Mouse (Mus musculus) right cerebral cortex, postnatal 36 days (tissue): ENCODE measurements around the gene Slc25a39.
"Not testable (repeated sequence)": the region's sequence is repeated elsewhere in the genome, so short reads cannot be mapped to it uniquely, and the experiment has no call there.

Experiments used
- DNase-seq, 2 experiments: peaks; one replicate each; pipeline ENCODE4 v3.0.0; 2022; ENCODE audit warnings: low spot score in 2 of 2, mixed read lengths in 1 of 2

Gene Slc25a39

DNA sequence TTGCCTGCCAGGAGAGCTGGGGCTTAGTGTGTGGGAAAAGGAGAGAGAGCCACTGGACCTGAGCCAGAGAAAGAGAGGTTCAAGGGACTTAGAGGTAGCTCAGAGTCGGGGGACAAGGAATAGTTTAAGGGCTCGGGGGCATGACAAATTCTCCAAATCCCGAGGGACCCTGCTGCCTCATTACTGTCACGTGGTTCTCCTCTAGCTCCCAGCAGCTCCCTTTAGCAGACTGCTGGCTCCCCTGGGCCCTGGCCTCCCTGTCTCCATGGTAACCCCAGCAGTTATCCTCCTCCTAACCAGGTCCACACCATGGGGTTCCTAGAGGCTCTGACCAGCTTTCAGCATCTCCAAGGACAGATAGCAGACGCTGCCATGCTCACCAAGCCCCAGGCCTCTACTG is 12.5 kb downstream of the Slc25a39 start:
- no peak for DNase-seq

- DNase-seq: no peak
Observed at GRCm38 (mm10) chr11:102394421-102395124, 13.2 kb downstream of the Slc25a39 start.

DNA sequence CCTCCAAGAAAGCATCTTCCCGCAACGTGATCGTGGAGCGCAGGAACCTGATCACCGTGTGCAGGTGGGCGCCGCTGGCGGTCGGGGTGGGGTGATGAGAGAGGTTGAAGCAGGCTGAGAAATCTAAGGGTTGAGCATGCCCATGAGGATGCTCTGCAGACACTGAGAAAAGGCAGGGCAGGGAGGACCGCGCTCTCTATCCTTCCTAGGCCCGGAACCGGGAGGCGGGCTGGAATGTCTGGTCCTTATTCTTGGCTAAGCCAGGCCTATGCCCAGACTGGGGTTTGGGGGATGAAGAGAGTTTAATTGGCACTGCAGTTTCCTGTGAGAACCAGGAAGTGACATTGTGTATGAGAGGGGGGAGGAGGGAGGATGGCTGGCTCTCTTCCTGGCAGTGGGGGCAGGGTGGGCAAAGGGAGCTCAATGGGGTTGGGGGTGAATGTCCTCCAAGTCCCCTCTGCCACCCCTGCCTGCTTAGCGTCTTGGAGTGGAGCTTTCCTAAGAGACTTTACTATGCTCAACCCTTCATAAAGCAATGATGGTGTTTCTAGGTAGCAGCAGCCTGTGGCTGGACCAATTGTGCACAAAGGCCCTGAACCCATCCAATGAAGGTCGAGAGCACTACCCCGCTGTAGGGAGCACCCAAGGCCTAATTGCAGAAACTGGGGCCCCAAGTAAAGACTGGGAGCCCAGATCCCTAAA is 13.9 kb downstream of the Slc25a39 start:
- DNase-seq: no peak

- DNase-seq: peak; percentile 92 to 94
Observed at GRCm38 (mm10) chr11:102393238-102393634, 14.5 kb downstream of the Slc25a39 start, which contains the start of gene Rundc3a. Rundc3a (plus strand) TSS chr11:102393403.

DNA sequence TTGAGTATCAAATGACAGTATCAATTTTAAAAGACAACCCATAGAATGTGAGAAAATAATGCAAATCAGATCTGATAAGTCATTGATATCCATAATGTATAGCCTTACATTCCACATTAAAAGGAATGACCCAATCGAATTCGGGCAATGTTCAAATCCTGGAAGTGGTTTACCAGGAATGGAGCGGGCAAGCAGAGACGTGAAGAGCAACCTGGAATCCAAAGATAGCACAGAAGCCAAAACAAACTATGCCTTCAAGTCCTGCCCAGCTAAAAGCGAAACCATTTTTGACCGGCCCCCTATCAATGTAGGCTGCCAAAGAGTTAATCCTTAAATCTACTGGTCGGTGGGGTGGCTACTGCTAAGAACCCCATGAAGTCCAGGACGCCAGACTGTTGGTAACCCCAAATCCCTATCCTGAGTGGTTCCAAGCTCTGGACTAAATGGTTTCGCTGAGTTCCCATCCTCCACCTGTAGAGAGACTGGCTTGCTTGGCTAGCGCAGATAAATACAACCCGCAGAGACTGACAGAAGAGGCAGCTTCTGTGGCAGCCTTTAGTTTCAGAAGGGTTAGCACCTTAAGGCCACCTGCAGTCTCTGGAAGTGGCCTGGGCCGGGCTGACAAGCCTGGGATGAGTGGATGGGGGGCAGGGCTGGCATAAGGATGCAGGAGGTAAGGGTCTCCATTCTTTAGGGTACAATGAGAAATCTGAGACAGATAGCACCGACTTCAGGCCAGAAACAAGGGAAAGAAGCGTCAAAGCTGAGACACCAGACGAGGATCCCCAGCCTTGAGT is 15.1 kb downstream of the Slc25a39 start:
- no peak for DNase-seq

DNA sequence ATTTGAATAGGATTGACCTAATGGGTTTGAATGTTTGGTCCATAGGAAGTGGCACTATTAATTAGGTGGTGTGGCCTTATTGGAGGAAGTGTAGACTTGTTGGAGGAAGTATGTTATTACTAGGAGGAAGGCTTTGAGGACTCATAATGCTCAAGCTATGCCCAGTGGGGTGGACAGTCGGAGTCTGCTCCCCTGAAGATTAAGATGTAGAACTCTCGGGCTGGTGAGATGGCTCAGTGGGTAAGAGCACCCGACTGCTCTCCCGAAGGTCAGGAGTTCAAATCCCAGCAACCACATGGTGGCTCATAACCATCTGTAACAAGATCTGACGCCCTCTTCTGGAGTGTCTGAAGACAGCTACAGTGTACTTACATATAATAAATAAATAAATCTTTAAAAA is 18.3 kb downstream of the Slc25a39 start:
- DNase-seq: not testable (repeated sequence)

DNA sequence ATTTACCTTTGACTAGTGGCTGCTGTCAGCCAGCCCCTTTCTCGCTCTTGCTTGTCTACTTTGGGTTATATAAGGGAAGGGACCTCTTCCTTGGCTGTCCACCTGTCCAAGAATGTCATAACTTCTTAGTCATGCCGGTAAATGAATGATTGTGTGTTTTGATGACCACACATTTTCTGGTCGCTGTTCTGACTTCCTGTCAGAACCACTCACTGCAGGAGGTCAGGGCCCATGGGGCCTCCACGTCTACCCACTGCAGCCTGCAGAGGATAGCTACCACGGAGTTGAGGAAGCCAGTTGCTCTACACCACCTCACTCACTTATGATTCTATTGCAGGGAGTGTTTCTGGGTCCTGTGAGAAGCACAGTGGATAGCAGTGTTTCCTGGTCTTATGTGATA is 21.6 kb downstream of the Slc25a39 start:
- DNase-seq: no peak

DNA sequence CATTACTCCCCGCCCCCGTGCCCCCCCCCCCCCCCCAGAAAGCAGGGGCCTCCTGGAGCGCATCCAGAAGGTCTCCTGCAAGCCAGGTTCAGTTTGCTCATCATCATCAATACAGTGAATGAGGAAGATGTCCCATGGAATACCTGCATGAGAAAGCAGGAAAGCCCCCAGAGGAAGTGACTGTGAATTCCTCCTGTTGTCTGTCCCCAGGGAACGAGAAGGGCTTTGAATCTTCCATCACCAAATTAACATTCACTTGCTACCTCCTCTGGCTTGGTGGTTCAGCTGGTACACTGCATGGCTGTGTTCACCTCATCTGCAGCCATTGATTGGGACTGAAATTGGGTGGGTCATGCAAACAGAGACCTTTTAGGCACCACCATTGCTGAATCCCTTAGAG is 22.7 kb downstream of the Slc25a39 start:
- no peak for DNase-seq

- DNase-seq: no peak
Observed at GRCm38 (mm10) chr11:102384418-102384817, 23.3 kb downstream of the Slc25a39 start.

DNA sequence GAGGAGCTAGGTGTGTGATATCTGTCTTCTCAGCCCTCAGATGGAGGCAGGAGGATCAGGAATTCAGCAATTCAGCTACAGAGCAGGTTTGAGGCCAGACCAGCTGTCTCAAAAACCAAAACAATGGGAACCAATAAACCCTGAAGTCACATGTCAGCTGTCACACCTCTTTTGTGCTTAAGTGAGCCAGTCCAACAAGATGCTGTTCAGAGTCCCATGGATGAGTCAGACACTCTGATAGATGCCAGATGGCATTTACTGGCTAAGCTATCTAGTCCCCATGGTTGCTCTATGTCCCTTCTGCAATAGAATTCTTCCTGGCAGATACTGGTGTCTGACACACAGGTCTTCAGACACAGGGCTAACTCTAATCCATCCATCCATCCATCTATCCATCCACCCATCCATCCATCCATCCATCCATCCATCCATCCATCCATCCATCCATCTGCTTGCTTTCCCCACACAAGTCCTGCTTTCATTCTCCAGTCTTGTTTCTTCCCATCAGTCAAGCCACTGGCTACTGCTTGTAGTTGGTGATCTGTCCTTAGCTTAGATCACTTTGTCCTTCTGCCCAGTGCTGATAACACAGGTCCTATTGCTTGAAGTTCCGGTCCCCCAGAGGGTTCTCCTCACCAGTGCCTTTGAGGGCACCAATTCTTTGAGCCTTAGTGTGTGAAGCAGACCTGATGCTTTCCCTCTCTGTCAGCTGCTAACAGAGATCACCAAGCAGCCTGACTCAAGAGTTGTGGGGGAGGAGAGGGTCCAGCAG is 24.2 kb downstream of the Slc25a39 start:
- DNase-seq: no peak

DNA sequence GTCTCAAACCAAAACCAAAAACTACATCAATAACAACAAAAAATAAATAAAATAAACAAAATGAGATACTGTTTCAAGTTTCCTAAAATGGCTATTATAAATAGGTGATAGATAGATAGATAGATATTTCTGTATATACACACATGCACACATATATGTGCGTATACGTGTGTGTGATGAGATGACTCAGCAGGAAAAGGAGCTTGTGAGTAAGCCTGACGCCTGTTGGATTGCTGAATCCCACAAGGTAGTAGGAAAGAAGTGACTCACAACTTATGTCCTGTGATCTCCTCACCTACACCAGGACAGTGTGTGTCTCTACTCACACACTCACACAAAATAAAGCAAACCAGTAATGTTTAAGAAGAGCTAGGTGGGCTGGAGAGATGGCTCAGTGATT is 25.0 kb downstream of the Slc25a39 start:
- DNase-seq: no peak

GRCm38 (mm10) chr11:102381341-102382100 is 26.2 kb downstream of the Slc25a39 start:
- no peak for DNase-seq

GRCm38 (mm10) chr11:102380091-102380490 is 27.7 kb downstream of the Slc25a39 start:
- DNase-seq: no peak

GRCm38 (mm10) chr11:102377186-102377585 is 30.6 kb downstream of the Slc25a39 start:
- DNase-seq: no peak

DNA sequence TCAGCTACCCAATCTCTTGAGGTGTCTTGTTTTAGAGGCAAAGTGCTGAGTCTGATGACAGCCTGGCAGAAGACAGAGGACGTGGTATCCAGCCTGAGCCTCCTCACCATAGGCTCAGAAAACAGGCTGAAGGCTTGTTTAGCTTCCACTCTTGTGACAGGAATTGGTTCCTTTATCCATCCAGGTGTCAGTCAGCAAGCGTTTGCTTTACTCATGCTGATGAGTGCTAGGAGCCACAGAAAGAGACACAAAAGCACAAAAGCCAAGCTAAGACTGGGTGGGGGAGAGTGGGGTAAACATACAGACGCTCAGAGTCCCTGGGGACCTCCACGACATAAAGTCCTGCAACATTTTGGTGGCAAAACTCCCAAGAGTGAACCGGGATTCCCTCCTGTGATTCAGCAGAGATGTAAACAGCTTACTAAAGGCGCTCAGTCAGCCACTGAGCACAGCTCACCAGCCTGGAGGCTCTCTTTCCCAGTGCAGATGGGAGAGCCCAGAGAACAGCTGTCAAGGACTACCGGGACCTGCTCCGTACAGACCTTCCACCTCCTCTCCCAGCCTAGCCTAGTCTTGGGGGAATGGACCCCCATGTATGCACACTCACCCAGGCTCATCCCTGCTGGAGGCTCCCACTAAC is 31.4 kb downstream of the Slc25a39 start:
- DNase-seq: no peak

- DNase-seq: no peak
Observed at GRCm38 (mm10) chr11:102375196-102376173, 32.3 kb downstream of the Slc25a39 start.

GRCm38 (mm10) chr11:102374108-102374725 is 33.5 kb downstream of the Slc25a39 start:
- DNase-seq: no peak

DNA sequence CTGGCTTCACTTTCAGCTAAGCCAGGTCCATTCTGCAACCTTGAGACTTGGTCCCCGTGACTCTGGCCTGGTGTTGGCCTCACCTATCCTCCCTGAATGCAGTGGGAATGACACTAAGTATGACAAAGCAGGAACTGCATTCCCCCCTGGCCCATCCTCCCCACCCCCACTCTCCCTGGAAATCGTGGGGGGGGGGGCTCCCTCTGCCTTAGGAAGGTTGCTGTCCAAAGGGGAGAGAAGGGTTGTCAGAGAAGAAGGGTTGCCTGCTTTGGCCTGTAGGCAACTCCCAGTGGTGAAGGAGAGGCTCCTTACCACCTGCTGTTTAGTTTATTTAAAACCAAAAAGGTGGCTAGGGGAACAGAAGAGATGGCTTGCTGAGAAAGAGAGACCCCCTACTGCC is 34.1 kb downstream of the Slc25a39 start:
- DNase-seq: no peak

DNA sequence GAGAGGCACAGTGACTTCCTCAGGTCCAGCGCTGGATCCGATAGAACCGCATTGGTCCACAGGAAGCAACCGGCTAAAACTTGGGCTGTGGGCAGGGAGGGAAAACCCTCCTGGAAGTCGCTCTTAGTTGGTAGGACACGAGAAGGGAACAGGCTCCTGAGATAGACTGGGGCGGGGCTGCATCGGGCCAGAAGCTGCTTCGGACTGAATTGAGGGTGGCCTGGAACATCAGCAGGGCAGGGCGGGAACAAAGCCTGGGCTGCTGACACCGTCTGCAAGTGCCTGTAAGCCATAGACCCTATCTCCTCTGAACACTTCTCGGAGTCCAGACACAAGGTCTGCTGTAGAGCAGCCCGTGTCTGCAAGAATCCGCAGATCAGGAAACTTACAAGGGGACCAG is 34.8 kb downstream of the Slc25a39 start:
- DNase-seq: no peak
